Mouse (Mus musculus) MEL (cell line): ENCODE data around the gene Gchfr.

ENCODE experiments used
- CTCF ChIP-seq, 3 experiments: IDR thresholded peaks in 2 of 3; conservative IDR thresholded peaks in 1 of 3; 2 replicates each; pipeline ENCODE4 v1.5.1; 2011 to 2012; ENCODE audit warnings: low read length in 3 of 3, low read depth in 2 of 3, mild to moderate bottlenecking in 2 of 3, improper control_type of control experiment in 1 of 3, inconsistent platforms in 1 of 3, mixed read lengths in 1 of 3, moderate library complexity in 1 of 3; ENCODE audit not compliant: control insufficient read depth in 1 of 3, insufficient read depth in 1 of 3, poor library complexity in 1 of 3, severe bottlenecking in 1 of 3
- EP300 ChIP-seq, 2 experiments: IDR thresholded peaks; 2 replicates each; pipeline ENCODE4 v1.6.1; 2011; ENCODE audit warnings: improper control_type of control experiment in 2 of 2, low read length in 2 of 2, low read depth in 1 of 2, mild to moderate bottlenecking in 1 of 2
- ETS1 ChIP-seq: IDR thresholded peaks from 2 replicates; pipeline ENCODE4 v1.6.1; 2012; ENCODE audit warnings: low read depth, mild to moderate bottlenecking, inconsistent platforms, low read length, improper control_type of control experiment, moderate library complexity
- MXI1 ChIP-seq: IDR thresholded peaks from 2 replicates; pipeline ENCODE4 v1.6.1; 2011; ENCODE audit warnings: mild to moderate bottlenecking, low read depth, low read length, improper control_type of control experiment
- MYB ChIP-seq: IDR thresholded peaks from 2 replicates; pipeline ENCODE4 v1.6.1; 2011; ENCODE audit warnings: mild to moderate bottlenecking, low read depth, low read length, improper control_type of control experiment
- POLR2A ChIP-seq, 2 experiments: IDR thresholded peaks; 2 replicates each; pipeline ENCODE4 v1.6.1; 2011 to 2012; ENCODE audit warnings: low read length in 2 of 2, mild to moderate bottlenecking in 2 of 2, control low read depth in 1 of 2, improper control_type of control experiment in 1 of 2, low read depth in 1 of 2, moderate library complexity in 1 of 2; ENCODE audit not compliant: control insufficient read depth in 1 of 2, insufficient read depth in 1 of 2, poor library complexity in 1 of 2
- POLR2AphosphoS2 ChIP-seq: IDR thresholded peaks from 2 replicates; pipeline ENCODE4 v1.6.1; 2011; ENCODE audit warnings: low read length, improper control_type of control experiment
- RCOR1 ChIP-seq: IDR thresholded peaks from 2 replicates; pipeline ENCODE4 v1.6.1; 2012; ENCODE audit warnings: low read depth, mild to moderate bottlenecking, inconsistent platforms, low read length, improper control_type of control experiment
- TAL1 ChIP-seq: IDR thresholded peaks from 2 replicates; pipeline ENCODE4 v1.6.1; 2012; ENCODE audit warnings: mild to moderate bottlenecking, inconsistent platforms, low read length, moderate library complexity, mixed read lengths
- TCF12 ChIP-seq: IDR thresholded peaks from 2 replicates; pipeline ENCODE4 v1.6.1; 2014; ENCODE audit warnings: low read depth, mild to moderate bottlenecking, inconsistent platforms, low read length, improper control_type of control experiment, moderate library complexity
- USF1 ChIP-seq: IDR thresholded peaks from 2 replicates; pipeline ENCODE4 v1.6.1; 2014; ENCODE audit warnings: low read depth, mild to moderate bottlenecking, inconsistent platforms, low read length, improper control_type of control experiment, moderate library complexity
- ZKSCAN1 ChIP-seq: IDR thresholded peaks from 2 replicates; pipeline ENCODE4 v1.6.1; 2012; ENCODE audit warnings: low read depth, mild to moderate bottlenecking, inconsistent platforms, low read length, improper control_type of control experiment, moderate library complexity
- ZNF384 ChIP-seq: IDR thresholded peaks from 2 replicates; pipeline ENCODE4 v1.6.1; 2012; ENCODE audit warnings: low read depth, mild to moderate bottlenecking, inconsistent platforms, low read length, improper control_type of control experiment

- TF ChIP-seq EP300 (IDR thresholded peaks at IDR 0.05; ENCODE audit: low read depth in 1 of 2, low read length in 2 of 2) (no peak), CTCF (IDR thresholded peaks at IDR 0.05 in 2 of 3, conservative IDR thresholded peaks at IDR 0.05 in 1 of 3; ENCODE audit: control insufficient read depth in 1 of 3, insufficient read depth in 1 of 3, low read depth in 2 of 3, low read length in 3 of 3, poor library complexity in 1 of 3, severe bottlenecking in 1 of 3) (no peak), MYB (no peak), POLR2AphosphoS2 (no peak), TCF12 (no peak), ETS1 (no peak), RCOR1 (no peak), MXI1 (no peak), POLR2A (IDR thresholded peaks at IDR 0.05; ENCODE audit: control insufficient read depth in 1 of 2, insufficient read depth in 1 of 2, low read depth in 1 of 2, low read length in 2 of 2, poor library complexity in 1 of 2) (no peak), USF1 (no peak), TAL1 (no peak), ZNF384 (no peak), ZKSCAN1 (no peak)
Observed at GRCm38 (mm10) chr2:119203871-119204460, 36.4 kb downstream of the Gchfr start.
